Mouse (Mus musculus) frontal cortex, postnatal 25 days (tissue): ENCODE data around the gene Ubfd1.

Experiments used
- DNase-seq, 2 experiments: peaks; one replicate each; pipeline ENCODE4 v3.0.0; 2022; ENCODE audit warnings: low spot score in 2 of 2

Ubfd1 gene

GRCm38 (mm10) chr7:122066945-122067516 is at the start of gene Ubfd1, which contains the start of gene Ears2:
TSS of gene Ubfd1 (plus strand) at chr7:122067175.
TSS of gene Ears2 (minus strand) at chr7:122067263.
- peak; percentile 96 to 97 for DNase-seq

DNA sequence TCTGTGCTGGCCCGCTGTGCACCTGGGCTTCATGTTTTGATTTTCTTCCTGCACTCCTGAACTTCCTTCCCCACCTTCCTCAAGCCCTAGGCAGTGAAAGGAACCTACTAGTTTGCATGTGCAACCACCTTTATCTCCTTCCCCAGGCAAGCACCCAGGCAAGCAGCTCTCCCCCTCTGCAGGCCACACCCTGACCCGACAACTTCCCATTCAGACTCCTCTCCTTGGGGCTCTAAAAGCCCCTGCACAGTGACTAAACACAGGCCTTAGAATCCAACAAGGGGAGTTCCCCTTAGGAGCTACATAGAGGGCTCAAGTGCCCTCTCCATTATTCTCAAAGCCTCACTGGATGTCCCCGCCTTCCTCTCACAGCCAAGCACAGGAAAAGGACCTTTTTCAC is 48.7 kb upstream of the Ubfd1 start:
- DNase-seq = no peak

- DNase-seq = peak in 1 of 2 experiments; percentile 33
Measured at GRCm38 (mm10) chr7:122018978-122019377, 48.0 kb upstream of the Ubfd1 start.

GRCm38 (mm10) chr7:122020273-122020666 is 46.7 kb upstream of the Ubfd1 start:
- DNase-seq = no peak

GRCm38 (mm10) chr7:122020667-122021354 is 46.2 kb upstream of the Ubfd1 start, which contains the start of gene Gga2:
TSS of gene Gga2 (minus strand) at chr7:122021222.
- peak; percentile 67 to 76 for DNase-seq

GRCm38 (mm10) chr7:122022131-122022530 is 44.8 kb upstream of the Ubfd1 start:
- DNase-seq = no peak

DNA sequence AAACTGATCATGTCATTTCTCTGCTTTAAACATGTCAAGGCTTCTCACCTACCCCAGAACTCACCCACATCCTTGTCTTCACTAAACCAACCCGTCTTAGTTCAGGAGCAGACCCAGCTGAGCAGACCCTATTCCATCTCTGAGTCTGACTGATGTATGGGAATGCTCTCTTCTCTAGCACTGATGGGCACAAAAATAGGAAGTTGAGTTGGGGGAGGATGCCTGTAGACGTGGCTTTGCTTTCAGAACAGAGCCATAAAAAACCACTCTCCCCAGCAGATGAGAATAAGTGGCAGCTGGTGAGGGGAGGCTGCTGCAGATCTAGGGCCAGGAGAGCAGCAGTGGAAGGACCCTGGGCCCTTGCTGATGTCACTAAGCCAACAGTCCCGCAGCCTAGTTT is 33.6 kb upstream of the Ubfd1 start:
- no peak for DNase-seq

DNA sequence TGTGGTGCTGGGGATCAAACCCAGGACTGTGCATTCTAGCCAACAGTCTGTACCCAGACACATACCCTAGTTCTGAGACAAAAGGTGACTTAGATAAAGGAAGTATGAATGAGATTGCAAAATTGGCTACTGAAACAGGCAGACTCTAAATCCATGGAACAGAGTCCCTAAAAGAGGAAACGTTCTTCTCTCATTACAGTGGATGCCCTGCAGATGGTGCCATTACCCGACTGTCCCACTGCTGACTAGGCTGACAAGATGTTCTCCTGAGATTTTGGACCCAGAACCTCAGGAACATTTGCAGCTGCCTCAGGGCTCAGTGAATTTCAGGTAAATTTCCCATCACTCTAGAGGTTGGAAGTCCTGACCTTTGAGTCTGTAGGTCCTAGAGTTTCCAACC is 32.6 kb upstream of the Ubfd1 start:
- no peak for DNase-seq

DNA sequence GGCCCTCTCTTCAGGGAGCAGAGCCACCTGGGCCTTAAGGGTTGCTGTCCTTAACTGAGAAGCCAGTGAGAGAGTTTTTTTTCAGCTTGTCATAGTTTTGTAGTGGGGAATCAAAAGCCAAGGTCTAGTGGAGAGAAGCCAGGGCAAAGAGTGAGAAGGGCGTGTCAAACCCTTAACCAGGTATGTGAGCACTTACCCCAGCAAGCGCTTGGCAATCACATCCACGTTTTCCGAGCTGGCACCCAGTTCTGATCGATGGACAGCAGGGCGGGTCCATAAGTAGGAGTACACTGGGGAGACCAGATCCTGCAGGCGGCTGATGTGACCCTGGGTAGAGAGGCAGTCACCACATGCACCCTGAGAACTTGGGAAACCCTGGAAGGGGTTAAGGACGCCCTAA is 22.9 kb upstream of the Ubfd1 start:
- no peak for DNase-seq

DNA sequence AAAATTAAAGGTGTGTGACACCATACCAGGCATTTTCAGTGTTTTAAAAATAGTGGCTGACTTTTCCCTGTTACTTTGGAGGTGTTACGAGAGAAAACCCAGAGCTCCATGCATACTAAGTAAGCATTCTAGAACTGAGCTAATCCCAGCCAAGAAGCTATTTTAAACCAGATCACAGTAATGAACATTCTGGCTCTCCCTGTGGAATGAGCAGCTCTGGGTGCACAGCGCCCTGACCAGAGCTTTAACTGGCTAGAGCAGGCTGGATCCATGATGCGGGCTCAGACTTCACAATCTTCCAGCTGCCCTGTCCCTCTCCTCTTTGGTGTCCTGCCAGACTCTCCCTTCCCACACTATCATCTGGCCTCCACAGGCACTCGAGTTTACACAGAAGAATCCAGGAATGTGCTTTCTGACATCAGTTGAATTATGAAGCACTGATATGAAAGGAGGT is 21.8 kb upstream of the Ubfd1 start:
- peak in 1 of 2 experiments; percentile 9 for DNase-seq

- no peak for DNase-seq
Measured at GRCm38 (mm10) chr7:122045711-122046110, 21.3 kb upstream of the Ubfd1 start.

DNA sequence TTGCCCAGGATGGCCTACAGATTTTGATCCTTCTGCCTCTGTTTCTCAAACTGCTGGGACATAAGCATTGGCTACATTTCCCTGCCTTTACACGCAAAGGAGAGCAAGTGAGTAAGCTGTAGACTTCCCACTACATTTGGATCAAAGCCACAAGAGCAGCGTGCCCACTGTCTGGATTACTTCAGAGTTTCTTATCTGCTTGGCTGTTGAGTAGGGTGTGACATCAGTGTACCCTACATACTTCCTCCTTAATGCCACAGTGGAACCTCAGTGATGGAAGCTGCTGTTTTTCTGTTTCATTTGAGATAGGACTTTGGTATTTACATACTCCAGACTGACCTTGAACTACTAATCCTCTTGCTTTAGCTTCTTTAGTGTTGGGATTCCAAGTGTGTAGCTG is 20.2 kb upstream of the Ubfd1 start:
- DNase-seq = no peak

- no peak for DNase-seq
Measured at GRCm38 (mm10) chr7:122048191-122048590, 18.8 kb upstream of the Ubfd1 start.

GRCm38 (mm10) chr7:122050834-122051233 is 16.1 kb upstream of the Ubfd1 start:
- DNase-seq = no peak

DNA sequence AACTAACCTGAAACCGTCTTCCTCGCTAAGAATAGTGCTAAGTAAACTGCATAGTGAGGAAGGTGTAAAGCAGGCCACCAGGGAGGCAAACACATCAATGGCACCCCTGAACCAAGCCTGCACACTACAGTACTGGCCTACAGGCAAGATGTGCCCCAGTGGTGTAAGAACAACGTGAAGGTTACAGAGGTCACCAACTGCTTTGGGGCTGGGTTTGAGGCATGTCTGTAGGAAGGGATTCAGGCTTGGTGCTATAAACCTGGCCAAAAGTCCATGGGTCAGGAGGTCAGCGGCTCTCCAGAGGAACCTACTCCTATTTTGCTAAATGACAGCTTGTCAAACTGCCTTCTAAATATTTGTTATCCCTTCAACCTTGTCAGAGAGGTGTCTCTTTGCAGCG is 10.3 kb upstream of the Ubfd1 start:
- DNase-seq = no peak

- no peak for DNase-seq
Measured at GRCm38 (mm10) chr7:122065656-122066055, 1.3 kb upstream of the Ubfd1 start.

GRCm38 (mm10) chr7:122066102-122066944 is 652 bp upstream of the Ubfd1 start:
- no peak for DNase-seq

- DNase-seq = peak; percentile 17 to 24
Measured at GRCm38 (mm10) chr7:122067517-122068381, 774 bp downstream of the Ubfd1 start.

DNA sequence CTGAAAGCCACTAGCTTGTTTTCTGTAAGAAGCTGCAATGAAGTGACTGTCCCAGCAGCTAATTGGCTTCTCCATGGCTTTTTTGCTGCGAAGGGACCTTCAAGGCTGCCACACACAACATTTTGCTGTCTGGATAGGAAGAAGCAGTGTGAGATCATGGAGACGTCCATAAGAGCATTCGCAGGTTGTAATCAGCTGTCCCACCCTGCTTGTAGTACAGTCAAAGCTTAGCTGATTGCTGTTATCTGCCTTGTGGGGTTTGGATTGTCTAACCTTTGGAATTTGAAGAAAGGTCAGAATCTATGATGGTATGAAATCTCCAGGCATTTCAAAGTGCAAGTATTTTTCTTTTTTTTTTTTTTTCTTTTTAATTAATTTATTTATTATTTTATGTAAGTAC is 7.4 kb downstream of the Ubfd1 start:
- no peak for DNase-seq

DNA sequence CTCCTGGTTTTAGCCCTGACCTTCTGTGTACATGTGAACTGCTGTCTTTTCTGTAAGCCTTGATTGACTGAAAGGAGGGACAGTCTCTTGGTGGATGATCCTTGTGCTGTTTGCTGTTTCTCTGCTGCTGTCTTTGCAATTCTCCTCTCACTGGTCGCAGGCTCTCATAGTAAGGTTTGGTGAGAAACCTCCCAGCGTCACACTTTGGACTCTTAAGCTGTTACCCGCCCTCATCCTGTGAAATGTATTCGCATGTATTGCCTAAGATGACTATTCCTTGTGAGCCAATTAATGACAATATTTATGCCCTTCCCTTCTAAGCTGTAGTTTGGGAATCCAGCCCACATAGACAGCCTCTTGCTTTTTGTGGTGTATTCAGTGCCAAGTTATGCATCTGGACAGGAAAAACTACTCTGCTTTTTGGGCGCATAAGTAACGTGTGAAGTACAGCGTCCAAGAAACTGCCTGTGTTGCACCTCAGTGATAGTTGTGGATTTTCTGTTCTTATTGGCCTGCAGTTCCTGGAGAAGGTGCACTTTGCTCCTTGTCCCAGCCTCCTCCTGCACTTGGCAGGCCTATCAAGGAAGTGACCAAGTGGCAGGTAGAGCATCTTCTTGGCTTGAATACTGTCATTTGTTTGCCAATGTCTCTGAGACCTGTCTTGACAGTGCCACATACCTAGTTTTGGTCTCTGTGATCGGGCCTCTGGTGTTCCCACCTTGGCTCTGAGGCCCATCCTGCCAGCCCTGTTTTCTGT is 13.0 kb downstream of the Ubfd1 start:
- DNase-seq = no peak

GRCm38 (mm10) chr7:122081071-122081470 is 14.1 kb downstream of the Ubfd1 start:
- no peak for DNase-seq
